Mouse (Mus musculus): ENCODE measurements around the gene Ehd1.

DNA sequence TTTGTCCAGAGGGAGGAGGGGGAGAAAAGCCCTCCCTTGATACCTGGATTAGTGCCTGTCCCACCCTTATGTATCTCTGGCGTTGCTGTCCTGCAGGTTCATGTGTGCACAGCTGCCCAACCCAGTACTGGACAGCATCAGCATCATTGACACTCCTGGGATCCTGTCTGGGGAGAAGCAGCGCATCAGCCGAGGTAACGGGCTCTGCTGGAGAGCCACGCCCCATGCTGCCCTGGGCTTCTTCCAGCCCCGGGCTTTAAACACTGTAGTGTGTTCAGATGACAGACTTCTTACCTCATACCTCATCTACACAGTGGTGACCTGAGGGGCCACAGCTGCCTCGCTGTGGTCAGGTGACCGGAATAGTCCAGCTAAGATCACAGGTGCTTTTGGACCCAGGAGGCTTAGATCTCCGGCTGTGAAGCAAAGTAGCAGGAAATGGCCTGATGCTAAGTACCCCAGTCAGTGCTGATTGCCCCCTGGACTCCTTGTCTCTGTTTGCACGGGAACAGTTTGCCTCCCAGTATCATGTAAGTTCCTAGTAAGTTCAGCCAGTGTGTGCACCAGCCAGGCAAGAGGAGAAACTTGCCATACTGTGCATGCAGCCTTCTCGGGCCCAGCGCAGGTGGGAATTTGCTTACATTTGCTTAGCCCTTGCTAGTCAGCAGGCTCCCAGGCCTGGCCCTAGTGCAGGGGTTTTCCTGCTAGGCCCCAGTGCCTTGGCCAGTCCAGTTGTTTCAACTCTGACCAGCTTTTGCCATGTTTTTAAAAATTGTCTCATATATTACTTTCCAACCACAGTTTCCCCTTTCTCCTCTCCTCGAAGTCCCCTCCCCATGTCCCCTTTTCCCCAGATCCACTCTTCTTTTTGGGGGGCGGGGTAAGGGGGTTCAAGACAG is 4.8 kb downstream of the Ehd1 start:
- no peak for TF ChIP-seq POLR2A (IDR thresholded peaks at IDR 0.05; ENCODE audit: insufficient read depth, low read depth, low read length)
- no peak for TF ChIP-seq CTCF (IDR thresholded peaks at IDR 0.05; ENCODE audit: insufficient read depth, low read depth, low read length)
